Mouse (Mus musculus): Measurements from ENCODE around the gene Rheb. TPM values are rescaled to one million over a fixed set of nuclear protein-coding genes. Genes with fewer than 3 reads are reported as not detected.

The Rheb gene
- polyA plus RNA-seq (2015; fragmentation: Nextera tagmentation; extraction: Ambion mirVana), result 204 and 221 TPM in 2 replicates

- Histone ChIP-seq H3K27me3 (no peaks in the 10 kb centered on the region), H3K9me3 (replicated peaks) (no peaks in the 10 kb centered on the region), H3K36me3 (no peaks in the 10 kb centered on the region), H3K4me2 (peak within 1 kb of the TSS; percentile 95), H3K4me3 (replicated peaks) (peak within 1 kb of the TSS; percentile 95), H3K9ac (peak within 1 kb of the TSS; percentile 96), H3K4me1 (peaks cover 42% of the 10 kb centered on the region), H3K27ac (peak within 1 kb of the TSS; percentile 100)
- under 1% methylated on average over 72 of the region's 92 CpGs for WGBS
- peak; percentile 98 for ATAC-seq (replicated peaks; ENCODE audit: low FRiP score)
Observed at GRCm38 (mm10) chr5:24842274-24843102, at the start of gene Rheb. Gene Rheb (minus strand): TSS chr5:24842624.

GRCm38 (mm10) chr5:24889860-24890259 is 47.4 kb upstream of the Rheb start:
- Histone ChIP-seq H3K36me3 (peaks cover 31% of the 10 kb centered on the region), H3K4me2 (no peak overlapping the region), H3K9me3 (replicated peaks) (no peaks in the 10 kb centered on the region), H3K27me3 (no peaks in the 10 kb centered on the region), H3K4me1 (peaks cover 7% of the 10 kb centered on the region; the same call in 1 of the 2 replicates), H3K9ac (no peak overlapping the region), H3K27ac (no peak overlapping the region), H3K4me3 (replicated peaks) (no peak overlapping the region)
- 48% methylated on average over 9 of the region's 9 CpGs for WGBS
- ATAC-seq (replicated peaks; ENCODE audit: low FRiP score), result no peak

GRCm38 (mm10) chr5:24888874-24889591 is 46.6 kb upstream of the Rheb start:
- ATAC-seq (replicated peaks; ENCODE audit: low FRiP score), result no peak
- Histone ChIP-seq H3K4me3 (replicated peaks) (no peak overlapping the region), H3K27me3 (no peaks in the 10 kb centered on the region), H3K27ac (no peak overlapping the region), H3K4me2 (no peak overlapping the region), H3K4me1 (peaks cover 3% of the 10 kb centered on the region; the same call in 1 of the 2 replicates), H3K9ac (no peak overlapping the region), H3K36me3 (peaks cover 35% of the 10 kb centered on the region), H3K9me3 (replicated peaks) (no peaks in the 10 kb centered on the region)
- 79% methylated on average over 11 of the region's 11 CpGs for WGBS

- Histone ChIP-seq H3K4me3 (replicated peaks) (no peak overlapping the region), H3K27me3 (no peaks in the 10 kb centered on the region), H3K27ac (no peak overlapping the region), H3K4me1 (no peaks in the 10 kb centered on the region), H3K4me2 (no peak overlapping the region), H3K36me3 (peaks cover 40% of the 10 kb centered on the region), H3K9ac (no peak overlapping the region), H3K9me3 (replicated peaks) (no peaks in the 10 kb centered on the region)
- 92% methylated on average over 8 of the region's 8 CpGs for WGBS
- no peak for ATAC-seq (replicated peaks; ENCODE audit: low FRiP score)
Observed at GRCm38 (mm10) chr5:24887271-24887670, 44.8 kb upstream of the Rheb start.

GRCm38 (mm10) chr5:24878713-24879112 is 36.3 kb upstream of the Rheb start:
- Histone ChIP-seq H3K4me1 (peaks cover 10% of the 10 kb centered on the region; the same call in 1 of the 2 replicates), H3K4me3 (replicated peaks) (no peak overlapping the region), H3K9me3 (replicated peaks) (no peaks in the 10 kb centered on the region), H3K36me3 (peaks cover 57% of the 10 kb centered on the region), H3K27ac (no peak overlapping the region), H3K27me3 (no peaks in the 10 kb centered on the region), H3K9ac (no peak overlapping the region), H3K4me2 (no peak overlapping the region)
- ATAC-seq (replicated peaks; ENCODE audit: low FRiP score), result no peak
- 64% methylated on average over 4 of the region's 4 CpGs for WGBS

- ATAC-seq (replicated peaks; ENCODE audit: low FRiP score), result no peak
- Histone ChIP-seq H3K27ac (no peak overlapping the region), H3K4me2 (no peak overlapping the region), H3K4me3 (replicated peaks) (no peak overlapping the region), H3K27me3 (no peaks in the 10 kb centered on the region), H3K9ac (no peak overlapping the region), H3K4me1 (peaks cover 10% of the 10 kb centered on the region; the same call in 1 of the 2 replicates), H3K9me3 (replicated peaks) (no peaks in the 10 kb centered on the region), H3K36me3 (peaks cover 54% of the 10 kb centered on the region)
- 50% methylated on average over 11 of the region's 11 CpGs for WGBS
Observed at GRCm38 (mm10) chr5:24877836-24878624, 35.6 kb upstream of the Rheb start.

GRCm38 (mm10) chr5:24876653-24877052 is 34.2 kb upstream of the Rheb start:
- H3K4me1 ChIP-seq, result peaks cover 10% of the 10 kb centered on the region; the same call in 1 of the 2 replicates
- H3K9ac ChIP-seq, result no peak overlapping the region
- no peak overlapping the region for H3K27ac ChIP-seq
- H3K4me3 ChIP-seq (replicated peaks), result no peak overlapping the region
- WGBS, result 87% methylated on average over 9 of the region's 9 CpGs
- H3K4me2 ChIP-seq, result no peak overlapping the region
- no peaks in the 10 kb centered on the region for H3K27me3 ChIP-seq
- peaks cover 52% of the 10 kb centered on the region for H3K36me3 ChIP-seq
- ATAC-seq (replicated peaks; ENCODE audit: low FRiP score), result no peak
- H3K9me3 ChIP-seq (replicated peaks), result no peaks in the 10 kb centered on the region

GRCm38 (mm10) chr5:24874111-24874510 is 31.7 kb upstream of the Rheb start:
- no peak overlapping the region for H3K27ac ChIP-seq
- peaks cover 41% of the 10 kb centered on the region for H3K36me3 ChIP-seq
- H3K9ac ChIP-seq, result no peak overlapping the region
- H3K4me1 ChIP-seq, result peaks cover 10% of the 10 kb centered on the region; the same call in 1 of the 2 replicates
- H3K4me2 ChIP-seq, result no peak overlapping the region
- H3K4me3 ChIP-seq (replicated peaks), result no peak overlapping the region
- no peak for ATAC-seq (replicated peaks; ENCODE audit: low FRiP score)
- H3K9me3 ChIP-seq (replicated peaks), result no peaks in the 10 kb centered on the region
- 87% methylated on average over 4 of the region's 4 CpGs for WGBS
- H3K27me3 ChIP-seq, result no peaks in the 10 kb centered on the region

- no peak for ATAC-seq (replicated peaks; ENCODE audit: low FRiP score)
- H3K9ac ChIP-seq, result no peak overlapping the region
Observed at GRCm38 (mm10) chr5:24873221-24873620, 30.8 kb upstream of the Rheb start.

GRCm38 (mm10) chr5:24871276-24871675 is 28.9 kb upstream of the Rheb start:
- no peak for ATAC-seq (replicated peaks; ENCODE audit: low FRiP score)
- Histone ChIP-seq H3K4me2 (no peak overlapping the region), H3K36me3 (peaks cover 42% of the 10 kb centered on the region), H3K9me3 (replicated peaks) (no peaks in the 10 kb centered on the region), H3K27me3 (no peaks in the 10 kb centered on the region), H3K4me1 (no peaks in the 10 kb centered on the region), H3K9ac (no peak overlapping the region), H3K4me3 (replicated peaks) (no peak overlapping the region), H3K27ac (no peak overlapping the region)
- WGBS, result 90% methylated on average over 12 of the region's 12 CpGs

More at GRCm38 (mm10) chr5:24873221-24873620, 30.8 kb upstream of the Rheb start:
- Histone ChIP-seq H3K4me2 (no peak overlapping the region), H3K4me1 (peaks cover 5% of the 10 kb centered on the region; the same call in 1 of the 2 replicates), H3K27me3 (no peaks in the 10 kb centered on the region), H3K9me3 (replicated peaks) (no peaks in the 10 kb centered on the region), H3K27ac (no peak overlapping the region), H3K36me3 (peaks cover 37% of the 10 kb centered on the region), H3K4me3 (replicated peaks) (no peak overlapping the region)
- WGBS, result 37% methylated on average over 6 of the region's 6 CpGs

- no peak overlapping the region for H3K4me2 ChIP-seq
- no peak overlapping the region for H3K27ac ChIP-seq
- ATAC-seq (replicated peaks; ENCODE audit: low FRiP score), result 0 out of 2 replicates have a peak, but pooled peaks have one; percentile 18
- H3K36me3 ChIP-seq, result peaks cover 37% of the 10 kb centered on the region
- H3K4me3 ChIP-seq (replicated peaks), result no peak overlapping the region
- no peaks in the 10 kb centered on the region for H3K9me3 ChIP-seq (replicated peaks)
- no peaks in the 10 kb centered on the region for H3K27me3 ChIP-seq
- H3K9ac ChIP-seq, result no peak overlapping the region
- 82% methylated on average over 11 of the region's 11 CpGs for WGBS
- no peaks in the 10 kb centered on the region for H3K4me1 ChIP-seq
Observed at GRCm38 (mm10) chr5:24869796-24870289, 27.4 kb upstream of the Rheb start.

Data from kidney, embryonic 15.5 days (tissue).